Mouse (Mus musculus) neural tube, embryonic 12.5 days (tissue): ENCODE measurements at regions not wholly inside any gene's neighbourhood (a gene's known extent, or its start where the extent isn't known, plus 50 kb on each side); places are given as distances from the start of the nearest gene placed in this dataset. TPM values are rescaled to one million over a fixed set of nuclear protein-coding genes. Genes with fewer than 3 reads are reported as not detected.

Source experiments
- ATAC-seq: fragments of 200-750 bp; cut with Nextera tagmentation; 2 replicates; pipeline ENCODE4 v1.8.0; 2017; ENCODE audit warnings: low read depth, mild to moderate bottlenecking, moderate TSS enrichment, moderate library complexity; ENCODE audit not compliant: low FRiP score
- H3K27ac ChIP-seq: fragments of 300-500 bp; sonication (generic); 2 replicates; pipeline ENCODE4 v1.5.1; 2016
- H3K27me3 ChIP-seq: fragments of 300-500 bp; sonication (generic); replicated peaks from 2 replicates; pipeline ENCODE4 v1.6.1; 2016; ENCODE audit warnings: mild to moderate bottlenecking
- H3K36me3 ChIP-seq: fragments of 300-500 bp; sonication (generic); 2 replicates; pipeline ENCODE4 v1.6.1; 2016; ENCODE audit warnings: mild to moderate bottlenecking
- H3K4me1 ChIP-seq: fragments of 300-500 bp; sonication (generic); 2 replicates; pipeline ENCODE4 v1.6.1; 2016
- H3K4me2 ChIP-seq: fragments of 300-500 bp; sonication (generic); replicated peaks from 2 replicates; pipeline ENCODE4 v1.6.1; 2016; ENCODE audit warnings: mild to moderate bottlenecking
- H3K4me3 ChIP-seq: fragments of 300-500 bp; sonication (generic); 2 replicates; pipeline ENCODE4 v1.5.1; 2016
- H3K9ac ChIP-seq: fragments of 300-500 bp; sonication (generic); 2 replicates; pipeline ENCODE4 v1.6.1; 2016; ENCODE audit warnings: mild to moderate bottlenecking
- H3K9me3 ChIP-seq: fragments of 300-500 bp; sonication (generic); 2 replicates; pipeline ENCODE4 v1.6.1; 2016; ENCODE audit warnings: mild to moderate bottlenecking
- WGBS: fragments of 180-500 bp; shearing (Covaris S2); methylation state at CpG from one replicate; pipeline ENCODE4 v1.1.7; 2016; 5-methylcytosine and 5-hydroxymethylcytosine counted together
- microRNA-seq: library from miRNA; unstranded; fragments of <30 nt; microRNA quantifications from one replicate; pipeline ENCODE4, GENCODE M21; 2017

GRCm38 (mm10) chr15:6242132-6242531 is 57.5 kb upstream of the Dab2 start:
- Histone ChIP-seq H3K9me3 (no peaks in the 10 kb centered on the region), H3K36me3 (no peaks in the 10 kb centered on the region), H3K4me1 (peaks cover 3% of the 10 kb centered on the region; the same call in 1 of the 2 replicates), H3K27ac (no peak overlapping the region), H3K9ac (no peak overlapping the region), H3K4me3 (no peak overlapping the region), H3K27me3 (no peaks in the 10 kb centered on the region), H3K4me2 (no peak overlapping the region)
- 81% methylated on average over 4 of the region's 4 CpGs for WGBS
- no peak for ATAC-seq

GRCm38 (mm10) chr15:6244401-6244800 is 55.2 kb upstream of the Dab2 start:
- Histone ChIP-seq H3K9me3 (no peaks in the 10 kb centered on the region), H3K36me3 (no peaks in the 10 kb centered on the region), H3K27ac (no peak overlapping the region), H3K27me3 (no peaks in the 10 kb centered on the region), H3K4me2 (no peak overlapping the region), H3K9ac (no peak overlapping the region), H3K4me3 (no peak overlapping the region), H3K4me1 (peaks cover 3% of the 10 kb centered on the region; the same call in 1 of the 2 replicates)
- 56% methylated on average over 7 of the region's 7 CpGs for WGBS
- ATAC-seq, result no peak

- Histone ChIP-seq H3K4me3 (no peak overlapping the region), H3K4me2 (no peak overlapping the region), H3K36me3 (no peaks in the 10 kb centered on the region), H3K4me1 (peaks cover 3% of the 10 kb centered on the region; the same call in 1 of the 2 replicates), H3K27ac (no peak overlapping the region), H3K9me3 (no peaks in the 10 kb centered on the region), H3K9ac (no peak overlapping the region), H3K27me3 (no peaks in the 10 kb centered on the region)
- 69% methylated on average over 9 of the region's 9 CpGs for WGBS
- ATAC-seq, result peak; percentile 65
Observed at GRCm38 (mm10) chr15:6245950-6246894, 53.4 kb upstream of the Dab2 start.

GRCm38 (mm10) chr15:6248470-6248869 is 51.1 kb upstream of the Dab2 start:
- no peaks in the 10 kb centered on the region for H3K9me3 ChIP-seq
- H3K27me3 ChIP-seq, result no peaks in the 10 kb centered on the region
- peaks cover 3% of the 10 kb centered on the region; the same call in 1 of the 2 replicates for H3K4me1 ChIP-seq
- no peak overlapping the region for H3K4me2 ChIP-seq
- ATAC-seq, result no peak
- no peak overlapping the region for H3K4me3 ChIP-seq
- WGBS, result 83% methylated on average over 4 of the region's 4 CpGs
- H3K27ac ChIP-seq, result no peak overlapping the region
- no peaks in the 10 kb centered on the region for H3K36me3 ChIP-seq
- no peak overlapping the region for H3K9ac ChIP-seq

Small RNA genes in the stretch of these regions (microRNA-seq; reads per million reads assigned to microRNA genes)
- gene Gm27760, result not detected
